Mouse (Mus musculus) heart, adult 2 months (tissue): ENCODE measurements at regions not wholly inside any gene's neighbourhood (a gene's known extent, or its start where the extent isn't known, plus 50 kb on each side); places are given as distances from the start of the nearest gene placed in this dataset.
A peak's percentile ranks its signal among the peaks of the same experiment; 100 is the strongest.

ENCODE experiments used
- DNase-seq, 2 experiments: peaks; one replicate each; pipeline ENCODE4 v3.0.0; 2021
- H3K27ac ChIP-seq: fragments of 200-600 bp; 2 replicates; pipeline ENCODE4 v1.8.1; 2022
- H3K27me3 ChIP-seq: fragments of 200-500 bp; 2 replicates; pipeline ENCODE4 v1.6.1; 2012; ENCODE audit warnings: mild to moderate bottlenecking, low read length, inconsistent platforms, mixed read lengths; ENCODE audit not compliant: control insufficient read depth, insufficient read depth
- H3K36me3 ChIP-seq: fragments of 200-500 bp; 2 replicates; pipeline ENCODE4 v1.6.1; 2012; ENCODE audit warnings: low read length, inconsistent platforms; ENCODE audit not compliant: control insufficient read depth, insufficient read depth
- H3K4me1 ChIP-seq: fragments of 200-500 bp; 2 replicates; pipeline ENCODE4 v1.6.1; 2011; ENCODE audit warnings: low read length; ENCODE audit not compliant: control insufficient read depth, insufficient read depth
- H3K4me3 ChIP-seq: fragments of 200-600 bp; 2 replicates; pipeline ENCODE4 v1.8.1; 2022
- H3K79me2 ChIP-seq: fragments of 200-500 bp; replicated peaks from 2 replicates; pipeline ENCODE4 v1.6.1; 2012; ENCODE audit warnings: mild to moderate bottlenecking, inconsistent platforms, low read length, moderate library complexity, mixed read lengths; ENCODE audit not compliant: control insufficient read depth, insufficient read depth
- H3K9ac ChIP-seq: fragments of 200-500 bp; 2 replicates; pipeline ENCODE4 v1.6.1; 2012; ENCODE audit warnings: low read depth, mild to moderate bottlenecking, control low read depth, inconsistent platforms, low read length, mixed read lengths
- CTCF ChIP-seq: fragments of 200-600 bp; IDR thresholded peaks from 2 replicates; pipeline ENCODE4 v1.8.1; 2022; ENCODE audit warnings: antibody characterized with exemption, mild to moderate bottlenecking, moderate library complexity
- EP300 ChIP-seq: fragments of 200-500 bp; IDR thresholded peaks from 2 replicates; pipeline ENCODE4 v1.6.1; 2011; ENCODE audit warnings: low read depth, low read length, control low read depth; ENCODE audit not compliant: insufficient read depth
- POLR2A ChIP-seq: fragments of 200-500 bp; IDR thresholded peaks from 2 replicates; pipeline ENCODE4 v1.6.1; 2011; ENCODE audit warnings: mild to moderate bottlenecking, low read depth, low read length, control low read depth; ENCODE audit not compliant: insufficient read depth
- WGBS: fragments of 180-500 bp; shearing (Covaris S2); methylation state at CpG from one replicate; pipeline ENCODE4 v1.1.7; 2018; 5-methylcytosine and 5-hydroxymethylcytosine counted together
- intact Hi-C: fragments of 180-260 bp; cut with DNase I; formaldehyde crosslinking; loops from one replicate; pipeline ENCODE4 v1.15.1; 2025

DNA sequence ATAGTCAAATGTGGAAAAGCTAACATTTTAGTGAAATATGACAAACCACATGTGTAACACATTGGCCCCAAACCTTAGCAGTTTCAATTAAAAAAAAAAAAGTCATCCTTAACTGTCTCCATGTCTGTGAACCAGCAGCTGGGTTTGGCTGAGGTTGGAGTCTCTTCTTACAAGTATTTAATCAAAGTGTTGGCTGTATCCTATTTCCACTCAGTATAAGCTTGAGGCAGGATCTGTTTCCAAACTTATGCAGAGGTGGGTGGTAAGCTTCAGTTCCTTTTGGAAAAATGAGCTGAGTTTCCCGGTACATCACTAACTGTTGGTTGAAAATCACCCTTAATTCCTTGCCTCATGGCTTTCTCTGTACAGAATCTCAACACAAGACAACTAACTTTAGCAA lies 377.4 kb downstream of the Plod2 start:
- Histone ChIP-seq H3K4me3 (no peak overlapping the region), H3K79me2 (no peaks in the 10 kb centered on the region), H3K27ac (no peak overlapping the region), H3K27me3 (no peaks in the 10 kb centered on the region), H3K4me1 (no peaks in the 10 kb centered on the region), H3K36me3 (no peaks in the 10 kb centered on the region), H3K9ac (no peak overlapping the region)
- DNase-seq: no peak
- WGBS: 85% methylated on average over 1 of the region's 1 CpGs
- TF ChIP-seq EP300 (no peak), CTCF (no peak), POLR2A (no peak)
- intact Hi-C loops: no loop called here

DNA sequence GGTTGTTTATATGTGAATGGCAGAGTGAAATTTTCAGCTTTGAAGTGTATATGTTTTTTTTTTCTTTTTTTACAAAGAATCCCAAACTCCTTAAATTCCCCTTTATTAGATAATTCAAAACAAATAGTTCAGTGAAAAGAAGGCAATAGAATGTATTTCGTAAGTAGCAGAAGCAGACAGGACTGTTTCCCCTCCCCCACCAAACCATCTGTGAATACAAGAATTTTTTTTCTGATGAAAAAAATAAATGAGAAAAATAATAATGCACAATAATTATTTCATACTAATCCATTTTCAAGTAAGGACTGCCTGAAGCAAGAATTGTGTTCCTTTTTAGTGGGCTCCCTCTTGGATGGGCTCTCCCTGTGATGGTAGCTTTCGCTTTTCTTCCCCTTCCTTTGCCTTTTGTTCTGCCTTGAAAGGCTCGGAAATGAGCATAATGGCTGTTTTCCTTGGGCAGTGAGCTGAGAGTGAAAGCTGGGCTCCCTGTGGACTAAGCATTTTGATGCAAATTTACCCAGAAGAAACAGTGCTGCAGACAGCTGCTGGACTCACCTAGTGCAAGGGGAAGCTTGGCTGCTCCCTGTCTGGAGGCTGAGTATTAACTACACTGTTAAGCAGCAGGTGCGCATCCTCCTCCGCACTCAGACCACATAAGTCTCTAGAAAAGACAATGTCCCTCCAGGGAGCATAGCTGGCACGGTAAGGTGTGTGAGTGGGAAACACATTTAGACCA lies 388.4 kb downstream of the Plod2 start:
- DNase-seq: no peak
- Histone ChIP-seq H3K27me3 (no peaks in the 10 kb centered on the region), H3K36me3 (no peaks in the 10 kb centered on the region), H3K27ac (no peak overlapping the region), H3K9ac (no peak overlapping the region), H3K4me1 (no peaks in the 10 kb centered on the region), H3K4me3 (no peak overlapping the region), H3K79me2 (no peaks in the 10 kb centered on the region)
- intact Hi-C loops: no loop called here
- TF ChIP-seq CTCF (no peak), POLR2A (no peak), EP300 (no peak)
- WGBS: 57% methylated on average over 6 of the region's 6 CpGs

DNA sequence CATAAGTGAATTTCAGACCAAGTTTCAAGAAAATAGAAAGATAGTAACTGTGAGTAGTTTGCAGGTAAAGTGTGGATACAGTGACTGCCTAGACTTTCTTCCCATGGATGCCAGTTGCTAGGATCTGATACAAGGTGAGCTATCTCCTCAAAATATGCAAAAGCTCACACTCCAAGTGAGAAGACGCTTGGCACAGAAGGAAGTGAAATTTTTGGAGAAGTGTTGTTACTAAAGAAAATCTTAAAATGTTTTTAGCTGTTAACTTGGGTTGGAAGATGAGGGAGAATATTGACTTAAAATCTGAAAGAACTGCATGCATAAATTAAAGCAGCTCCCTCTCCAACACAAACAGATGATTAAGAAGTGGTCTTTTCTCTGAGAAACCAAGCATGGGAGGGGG lies 395.8 kb downstream of the Plod2 start:
- intact Hi-C loops: no loop called here
- TF ChIP-seq POLR2A: no peak
- TF ChIP-seq CTCF: no peak
- no peak for TF ChIP-seq EP300
- no peak overlapping the region for H3K4me3 ChIP-seq
- no peaks in the 10 kb centered on the region for H3K36me3 ChIP-seq
- no peaks in the 10 kb centered on the region for H3K27me3 ChIP-seq
- 63% methylated on average over 1 of the region's 1 CpGs for WGBS
- H3K27ac ChIP-seq: no peak overlapping the region
- H3K4me1 ChIP-seq: no peaks in the 10 kb centered on the region
- no peak for DNase-seq
- no peaks in the 10 kb centered on the region for H3K79me2 ChIP-seq
- no peak overlapping the region for H3K9ac ChIP-seq

DNA sequence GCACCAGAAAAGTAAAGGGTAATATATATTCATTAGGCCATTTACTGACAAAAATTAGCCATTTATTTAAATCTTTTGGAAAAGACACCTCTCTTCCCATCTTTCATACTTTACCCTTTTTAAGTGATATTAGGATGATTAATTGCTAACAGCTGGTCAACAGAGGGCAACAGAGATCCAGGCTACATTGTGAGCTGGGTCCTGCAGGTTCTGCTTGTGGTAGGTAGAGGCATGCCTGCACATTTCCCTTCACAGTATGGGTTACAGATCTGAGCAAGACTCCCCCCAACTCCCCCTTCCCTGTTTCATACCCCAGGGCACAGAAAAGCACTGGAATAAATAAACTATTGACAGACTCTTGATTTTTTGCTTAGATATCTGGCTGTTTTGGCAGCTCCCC lies 408.1 kb downstream of the Plod2 start:
- TF ChIP-seq EP300 (no peak), POLR2A (no peak), CTCF (peak; percentile 57)
- no peak for DNase-seq
- Histone ChIP-seq H3K4me1 (no peaks in the 10 kb centered on the region), H3K27ac (no peak overlapping the region), H3K9ac (no peak overlapping the region), H3K36me3 (no peaks in the 10 kb centered on the region), H3K4me3 (no peak overlapping the region), H3K79me2 (no peaks in the 10 kb centered on the region), H3K27me3 (no peaks in the 10 kb centered on the region)
- intact Hi-C loops: no loop called here

DNA sequence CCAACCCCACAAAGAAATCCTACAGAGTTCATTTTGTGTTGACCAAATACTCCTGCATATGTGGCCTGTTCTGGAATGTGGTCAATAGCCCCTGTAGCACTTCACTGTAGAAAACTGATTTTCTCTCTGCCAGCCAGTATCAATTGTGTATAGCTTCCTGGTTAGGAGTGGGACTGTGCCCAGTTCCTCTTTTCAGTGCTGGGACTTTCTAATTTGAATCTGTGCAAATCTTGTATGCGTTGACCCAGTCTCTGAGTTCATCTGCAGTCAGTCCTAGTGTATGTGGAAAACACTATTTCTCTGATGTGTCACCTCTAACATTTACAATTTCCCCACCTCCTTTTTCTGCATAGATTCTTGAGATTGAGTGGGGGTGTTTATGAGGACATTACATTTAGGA lies 421.3 kb downstream of the Plod2 start:
- H3K79me2 ChIP-seq: no peaks in the 10 kb centered on the region
- DNase-seq: no peak
- no peak for TF ChIP-seq POLR2A
- H3K27ac ChIP-seq: no peak overlapping the region
- intact Hi-C loops: no loop called here
- H3K4me1 ChIP-seq: no peaks in the 10 kb centered on the region
- 66% methylated on average over 1 of the region's 1 CpGs for WGBS
- H3K36me3 ChIP-seq: no peaks in the 10 kb centered on the region
- no peak overlapping the region for H3K4me3 ChIP-seq
- no peaks in the 10 kb centered on the region for H3K27me3 ChIP-seq
- no peak overlapping the region for H3K9ac ChIP-seq

DNA sequence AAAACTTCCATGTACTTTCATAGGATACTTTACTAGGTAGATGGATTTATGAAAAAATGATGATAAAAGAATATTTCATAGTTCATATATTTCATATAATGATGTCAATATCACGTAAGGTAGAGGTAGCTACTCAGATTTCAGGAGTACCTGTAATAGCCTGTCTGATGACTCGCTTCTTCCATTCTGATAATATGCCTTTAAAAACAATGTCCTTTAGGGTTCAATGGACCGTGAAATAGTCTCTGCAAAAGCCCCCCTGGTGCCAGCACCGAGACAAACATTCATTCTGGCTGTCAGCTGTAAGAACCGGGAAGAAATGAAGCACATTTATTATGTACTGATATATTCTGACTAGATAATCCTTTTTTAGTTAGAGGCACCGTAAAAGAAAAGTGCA lies 449.7 kb downstream of the Plod2 start:
- no peaks in the 10 kb centered on the region for H3K79me2 ChIP-seq
- no peak for DNase-seq
- WGBS: 62% methylated on average over 6 of the region's 6 CpGs
- H3K9ac ChIP-seq: no peak overlapping the region
- TF ChIP-seq EP300 (no peak), POLR2A (no peak), CTCF (no peak)
- intact Hi-C loops: no loop called here
- no peaks in the 10 kb centered on the region for H3K27me3 ChIP-seq
- no peak overlapping the region for H3K4me3 ChIP-seq
- no peaks in the 10 kb centered on the region for H3K36me3 ChIP-seq
- no peaks in the 10 kb centered on the region for H3K4me1 ChIP-seq
- H3K27ac ChIP-seq: no peak overlapping the region
